Mouse (Mus musculus): ENCODE results near the gene Mrpl43. TPM values are rescaled to one million over a fixed set of nuclear protein-coding genes. Genes with fewer than 3 reads are reported as not detected.

Gene Mrpl43
- total and polyA plus RNA-seq, 3 experiments, result 63.5 to 75.1 (median 72.7) TPM

DNA sequence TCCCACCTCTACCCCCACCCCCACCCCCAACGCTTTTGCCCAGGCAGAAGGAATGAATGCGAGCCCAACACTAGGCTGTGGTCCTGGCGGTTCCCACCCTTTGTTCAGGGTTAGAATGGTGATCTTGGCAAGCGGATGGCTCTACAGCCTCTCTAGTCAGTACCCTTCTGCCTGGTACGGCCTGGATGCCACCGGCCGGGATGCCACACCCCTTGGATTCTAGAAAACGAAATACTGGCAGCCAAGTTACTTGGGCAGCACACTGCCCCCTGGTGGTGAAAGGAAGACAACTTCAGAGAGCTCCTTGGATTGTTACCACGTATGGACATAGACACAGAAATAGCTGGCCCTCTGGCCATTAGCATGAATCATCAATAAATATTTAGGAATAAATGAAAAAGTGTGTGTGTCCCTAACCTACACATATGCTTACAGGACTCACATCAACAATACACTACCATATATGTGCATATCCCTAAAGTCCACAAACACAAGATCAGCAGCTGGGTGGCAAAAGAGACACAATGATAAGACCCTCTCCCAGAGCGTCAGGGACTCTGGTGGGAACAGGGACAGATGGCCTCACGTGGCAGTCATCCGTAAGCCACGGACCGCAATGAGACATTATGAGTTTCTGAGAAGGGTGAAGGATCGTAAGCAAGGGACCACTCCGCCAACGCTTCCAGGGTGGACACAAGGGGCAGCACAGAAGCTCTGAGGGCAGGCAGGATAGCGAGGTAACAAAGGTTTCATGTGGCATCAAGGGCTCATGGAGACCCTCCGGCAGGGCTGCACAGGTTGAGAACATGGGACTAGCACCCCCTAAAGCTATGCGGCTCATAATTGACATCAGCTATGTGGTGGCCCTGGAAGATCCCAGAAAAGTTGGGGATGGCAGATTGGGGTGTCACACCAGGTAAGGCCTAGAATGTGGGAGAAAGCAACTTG lies 24.8 kb upstream of the Mrpl43 start:
- TF ChIP-seq ETS1 (conservative IDR thresholded peaks at IDR 0.05; ENCODE audit: low read depth, low read length) (no peak), MAX (IDR thresholded peaks at IDR 0.05; ENCODE audit: low read length) (no peak), ZC3H11A (IDR thresholded peaks at IDR 0.05; ENCODE audit: low read depth, low read length) (no peak), MYC (IDR thresholded peaks at IDR 0.05; ENCODE audit: low read depth, low read length) (no peak), CHD2 (IDR thresholded peaks at IDR 0.05; ENCODE audit: low read length) (0 out of 2 replicates have a peak, but pooled peaks have one; percentile 27), JUND (conservative IDR thresholded peaks at IDR 0.05; ENCODE audit: low read depth, low read length) (no peak), MXI1 (IDR thresholded peaks at IDR 0.05; ENCODE audit: low read depth, low read length) (no peak), POLR2AphosphoS2 (IDR thresholded peaks at IDR 0.05; ENCODE audit: low read depth, low read length) (no peak), RAD21 (IDR thresholded peaks at IDR 0.05; ENCODE audit: low read depth, low read length) (peak; percentile 47), ZMIZ1 (IDR thresholded peaks at IDR 0.05; ENCODE audit: low read depth, low read length) (no peak), CTCF (conservative IDR thresholded peaks at IDR 0.05 in 1 of 2, IDR thresholded peaks at IDR 0.05 in 1 of 2; ENCODE audit: low read depth in 2 of 2, low read length in 2 of 2) (peak; percentile 61 to 89), MAZ (IDR thresholded peaks at IDR 0.05; ENCODE audit: low read depth, low read length) (no peak), SIN3A (IDR thresholded peaks at IDR 0.05; ENCODE audit: low read length) (peak; percentile 58; the same call in 1 of the 2 replicates), SMC3 (IDR thresholded peaks at IDR 0.05; ENCODE audit: low read depth, low read length) (peak; percentile 73), ELF1 (IDR thresholded peaks at IDR 0.05; ENCODE audit: low read depth, low read length) (no peak), IRF4 (IDR thresholded peaks at IDR 0.05; ENCODE audit: low read depth, low read length) (no peak), RCOR1 (conservative IDR thresholded peaks at IDR 0.05; ENCODE audit: low read depth, low read length) (no peak)
- in situ Hi-C loops (cut with MboI; ENCODE audit: low pct_ligation_motif_present, low pct_unique_long_range_greater_than_20kb, low sequenced_read_pairs), result loop anchor here (25.0 kb wide), 1 partner anchor 444 kb away; no protein-coding TSS in a partner anchor
- peaks cover 8 to 17% of the 10 kb centered on the region in 2 experiments for H3K4me1 ChIP-seq (ENCODE audit: control insufficient read depth in 1 of 2, insufficient read depth in 2 of 2)
- peak overlapping the region; percentile 92 for H3K4me2 ChIP-seq (ENCODE audit: insufficient read depth, low read depth, poor library complexity, severe bottlenecking)
- peaks cover 44% of the 10 kb centered on the region for H3K27me3 ChIP-seq (replicated peaks)
- H3K27ac ChIP-seq (ENCODE audit: insufficient read depth, low read depth), result no peak overlapping the region
- H3K4me3 ChIP-seq (replicated peaks in 1 of 3; ENCODE audit: low read depth in 2 of 3, low read length in 2 of 3, poor library complexity in 1 of 3), result peak overlapping the region; percentile 17 to 49 (median 48)
- no peaks in the 10 kb centered on the region for H3K9me3 ChIP-seq (replicated peaks; ENCODE audit: low read length)
- H3K36me3 ChIP-seq (replicated peaks in 1 of 2; ENCODE audit: control insufficient read depth in 1 of 2, insufficient read depth in 1 of 2, low read length in 1 of 2), result peaks cover 0 to 10% of the 10 kb centered on the region in 2 experiments
- peak; percentile 90 for DNase-seq (ENCODE audit: extremely low read depth)
- dilution Hi-C loops (cut with MboI; ENCODE audit: extremely low pct_ligation_motif_present, extremely low pct_unique_long_range_greater_than_20kb, low sequenced_read_pairs), result no loop called here
- peak overlapping the region; percentile 25; the same call in 1 of the 2 replicates for H3K9ac ChIP-seq (ENCODE audit: insufficient read depth, low read depth)
- no peaks in the 10 kb centered on the region for H3K79me2 ChIP-seq (replicated peaks; ENCODE audit: control insufficient read depth, extremely low read depth, insufficient read depth, poor library complexity, severe bottlenecking)

GRCm38 (mm10) chr19:45030111-45030510 lies 23.9 kb upstream of the Mrpl43 start:
- dilution Hi-C loops (cut with MboI; ENCODE audit: extremely low pct_ligation_motif_present, extremely low pct_unique_long_range_greater_than_20kb, low sequenced_read_pairs), result no loop called here
- in situ Hi-C loops (cut with MboI; ENCODE audit: low pct_ligation_motif_present, low pct_unique_long_range_greater_than_20kb, low sequenced_read_pairs), result loop anchor here (25.0 kb wide), 1 partner anchor 443 kb away; no protein-coding TSS in a partner anchor
- peaks cover 50% of the 10 kb centered on the region for H3K27me3 ChIP-seq (replicated peaks)
- TF ChIP-seq TBP (conservative IDR thresholded peaks at IDR 0.05; ENCODE audit: low read depth, low read length), result no peak
- TF ChIP-seq MAFK (IDR thresholded peaks at IDR 0.05; ENCODE audit: insufficient replicate concordance, low read length), result no peak
- peak; percentile 59 to 82 for TF ChIP-seq CTCF (conservative IDR thresholded peaks at IDR 0.05 in 1 of 2, IDR thresholded peaks at IDR 0.05 in 1 of 2; ENCODE audit: low read depth in 2 of 2, low read length in 2 of 2)
- TF ChIP-seq SMC3 (IDR thresholded peaks at IDR 0.05; ENCODE audit: low read depth, low read length), result peak; percentile 37
- TF ChIP-seq RAD21 (IDR thresholded peaks at IDR 0.05; ENCODE audit: low read depth, low read length), result peak; percentile 20
- TF ChIP-seq IRF4 (IDR thresholded peaks at IDR 0.05; ENCODE audit: low read depth, low read length), result 0 out of 2 replicates have a peak, but pooled peaks have one; percentile 14
- peak; percentile 51; the same call in 1 of the 2 replicates for TF ChIP-seq MYC (IDR thresholded peaks at IDR 0.05; ENCODE audit: low read depth, low read length)
- no peak for TF ChIP-seq POLR2AphosphoS2 (IDR thresholded peaks at IDR 0.05; ENCODE audit: low read depth, low read length)
- peak; percentile 45; the same call in 1 of the 2 replicates for TF ChIP-seq MXI1 (IDR thresholded peaks at IDR 0.05; ENCODE audit: low read depth, low read length)
- peak; percentile 32; the same call in 1 of the 2 replicates for TF ChIP-seq MAX (IDR thresholded peaks at IDR 0.05; ENCODE audit: low read length)
- TF ChIP-seq ETS1 (conservative IDR thresholded peaks at IDR 0.05; ENCODE audit: low read depth, low read length), result no peak
- H3K4me1 ChIP-seq (ENCODE audit: control insufficient read depth in 1 of 2, insufficient read depth in 2 of 2), result peaks cover 8 to 17% of the 10 kb centered on the region in 2 experiments
- H3K4me3 ChIP-seq (replicated peaks in 1 of 3; ENCODE audit: low read depth in 2 of 3, low read length in 2 of 3, poor library complexity in 1 of 3), result peak overlapping the region; percentile 17 to 49 (median 48)
- H3K9ac ChIP-seq (ENCODE audit: insufficient read depth, low read depth), result peak overlapping the region; percentile 25; the same call in 1 of the 2 replicates
- H3K36me3 ChIP-seq (replicated peaks in 1 of 2; ENCODE audit: control insufficient read depth in 1 of 2, insufficient read depth in 1 of 2, low read length in 1 of 2), result peaks cover 0 to 15% of the 10 kb centered on the region in 2 experiments
- H3K79me2 ChIP-seq (replicated peaks; ENCODE audit: control insufficient read depth, extremely low read depth, insufficient read depth, poor library complexity, severe bottlenecking), result no peaks in the 10 kb centered on the region
- no peak overlapping the region for H3K27ac ChIP-seq (ENCODE audit: insufficient read depth, low read depth)
- no peaks in the 10 kb centered on the region for H3K9me3 ChIP-seq (replicated peaks; ENCODE audit: low read length)
- H3K4me2 ChIP-seq (ENCODE audit: insufficient read depth, low read depth, poor library complexity, severe bottlenecking), result peak overlapping the region; percentile 92; the same call in 1 of the 2 replicates
- peak; percentile 78 for DNase-seq (ENCODE audit: extremely low read depth)

Data from CH12.LX (cell line).